Mouse (Mus musculus) adipocyte (in vitro differentiated cells): Measurements from ENCODE around the gene Mturn.

Experiments used
- DNase-seq: peaks from one replicate; pipeline ENCODE4 v3.0.0-alpha.2; 2016; ENCODE audit warnings: low spot score

Mturn gene

DNA sequence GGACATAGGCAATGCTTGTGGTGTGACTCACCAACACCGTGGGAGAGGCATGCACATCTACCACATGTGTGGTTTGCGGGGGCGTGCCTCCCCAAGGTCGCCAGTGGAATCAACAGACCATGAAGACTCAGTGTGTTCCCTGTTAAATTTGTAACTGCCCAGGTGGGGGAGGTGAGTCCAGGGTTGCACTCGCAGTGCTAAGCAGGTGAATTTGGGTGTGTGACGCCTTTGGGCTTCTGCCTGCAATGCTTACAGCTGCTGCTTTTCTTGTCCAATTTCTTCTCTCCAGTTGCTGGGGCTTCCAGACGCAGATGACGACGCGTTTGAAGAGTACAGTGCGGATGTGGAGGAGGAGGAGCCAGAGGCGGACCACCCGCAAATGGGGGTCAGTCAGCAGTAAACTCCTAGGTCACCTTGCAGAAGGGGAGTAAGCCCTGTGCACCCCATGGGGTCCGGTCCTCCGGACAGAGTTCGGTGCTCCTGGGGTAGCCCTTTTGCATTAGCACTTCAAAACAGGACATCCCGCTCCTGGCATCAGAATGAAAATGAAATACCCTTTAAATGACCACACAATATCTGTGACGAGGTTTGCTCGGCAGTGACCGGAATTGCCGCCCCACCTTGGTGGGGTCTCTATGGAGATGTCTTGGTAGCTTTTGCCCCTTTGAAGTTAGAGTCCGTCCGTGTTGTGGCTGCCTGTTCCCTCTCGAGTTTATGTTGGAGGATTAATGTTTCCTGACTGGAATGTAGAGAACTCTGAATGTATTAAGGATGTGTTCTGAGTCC lies 17.5 kb downstream of the Mturn start:
- no peak for DNase-seq

DNA sequence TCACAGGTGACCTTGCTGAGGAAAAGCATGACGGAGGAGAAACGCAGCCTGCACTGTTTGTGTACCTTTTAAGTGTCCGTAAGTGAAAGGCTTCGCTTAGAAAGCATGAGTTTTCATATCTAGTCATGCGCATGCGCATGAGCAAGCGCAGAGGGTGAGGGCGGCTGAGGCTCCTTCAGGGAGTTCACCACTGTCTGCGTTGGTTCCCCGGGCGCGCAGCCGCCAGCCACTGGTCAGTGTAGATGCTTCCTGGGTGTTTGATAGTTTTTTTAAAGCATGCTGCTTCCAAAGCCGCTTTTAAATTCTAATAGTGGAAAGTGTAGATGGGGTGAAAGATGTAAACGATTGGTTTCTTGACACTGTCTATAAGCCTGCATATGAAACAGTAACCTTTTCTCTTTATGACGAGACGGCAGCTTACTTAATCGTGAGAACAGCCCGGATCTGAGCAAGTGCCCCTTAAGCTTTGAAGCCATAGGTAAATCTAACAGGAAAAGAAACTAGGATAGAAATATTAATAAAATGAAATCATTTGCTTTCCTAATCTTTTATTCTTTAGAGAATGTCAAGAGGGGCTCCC lies 18.1 kb downstream of the Mturn start:
- DNase-seq: no peak

DNA sequence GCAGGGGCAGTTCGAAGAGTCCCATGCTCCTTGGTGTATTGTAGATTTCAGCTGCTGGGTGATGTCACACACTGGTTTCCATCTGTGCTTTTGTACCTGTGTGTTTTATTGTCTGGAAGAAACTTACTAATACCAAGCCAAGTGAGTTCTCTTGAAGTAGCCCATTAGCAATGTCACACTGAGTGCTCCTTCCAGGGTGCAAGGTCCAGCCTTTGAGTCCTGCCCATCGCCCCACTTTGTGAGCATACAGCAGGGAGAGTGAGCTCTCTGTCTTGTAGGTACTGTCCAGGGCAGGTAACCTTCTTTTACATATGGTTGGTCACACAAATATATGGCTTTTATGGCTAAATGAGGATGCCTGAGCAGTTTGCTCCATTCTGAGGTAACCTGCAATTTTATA lies 19.1 kb downstream of the Mturn start:
- DNase-seq: no peak

DNA sequence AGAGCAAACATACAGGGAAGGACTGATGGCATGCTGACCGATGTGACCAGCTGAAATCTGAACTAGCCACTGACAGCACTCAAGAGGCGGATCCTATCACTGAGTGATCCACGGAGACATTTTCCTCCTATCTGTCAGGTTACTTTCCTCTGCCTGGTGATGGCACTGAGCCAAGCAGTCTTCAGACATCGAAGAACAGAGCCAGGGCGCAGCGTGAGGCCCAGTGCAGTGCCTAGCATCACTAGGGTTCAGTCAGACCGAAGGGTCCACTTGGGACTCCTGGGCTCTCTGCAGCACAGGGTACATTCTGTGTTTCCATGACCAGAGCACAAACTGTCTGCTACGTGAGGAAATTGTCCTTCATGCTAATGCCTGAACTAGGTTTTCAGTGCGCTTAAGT lies 20.5 kb downstream of the Mturn start:
- DNase-seq: no peak

DNA sequence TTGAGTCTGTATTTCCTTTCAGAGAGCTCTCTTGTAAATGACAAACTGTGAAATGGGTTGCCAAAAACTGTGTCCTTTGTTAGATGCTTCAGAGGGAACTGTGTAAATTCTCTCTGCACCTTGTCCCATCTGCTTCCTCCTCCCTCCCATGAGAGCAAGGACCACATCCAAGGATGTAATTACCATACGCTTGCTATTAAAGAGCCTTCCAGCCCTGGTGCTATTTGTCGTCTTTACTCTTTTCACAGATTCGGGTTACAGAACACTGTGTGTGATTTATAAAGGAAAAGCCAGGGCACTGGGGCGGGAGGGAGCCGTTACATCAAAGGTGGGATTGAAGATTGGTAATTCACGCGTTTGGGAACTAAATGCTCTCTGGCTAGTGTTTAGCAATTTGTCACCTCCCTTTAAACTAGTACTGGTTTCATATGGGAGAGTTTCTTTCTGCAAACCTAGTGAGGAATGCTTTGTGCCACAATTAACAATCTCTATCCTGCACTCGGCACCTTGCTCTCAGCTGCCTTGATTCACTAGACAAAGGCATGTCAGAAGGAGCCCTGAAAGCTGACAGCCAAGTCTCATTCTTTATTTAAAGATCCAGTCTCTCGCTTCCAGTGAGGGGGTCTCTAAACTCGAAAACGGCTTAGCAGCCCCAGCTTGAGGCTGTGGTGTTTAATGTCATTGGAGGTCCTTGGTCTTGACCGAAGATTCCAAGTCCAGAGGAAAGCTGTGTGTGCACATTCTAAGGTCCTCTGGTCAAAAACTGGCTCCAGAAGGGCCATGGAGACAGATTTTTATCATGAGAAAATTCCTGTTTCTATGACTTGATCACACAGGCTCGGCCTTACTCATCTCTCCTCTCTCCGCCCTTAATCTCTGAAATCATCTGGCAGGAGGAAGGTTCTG lies 22.5 kb downstream of the Mturn start:
- no peak for DNase-seq

DNA sequence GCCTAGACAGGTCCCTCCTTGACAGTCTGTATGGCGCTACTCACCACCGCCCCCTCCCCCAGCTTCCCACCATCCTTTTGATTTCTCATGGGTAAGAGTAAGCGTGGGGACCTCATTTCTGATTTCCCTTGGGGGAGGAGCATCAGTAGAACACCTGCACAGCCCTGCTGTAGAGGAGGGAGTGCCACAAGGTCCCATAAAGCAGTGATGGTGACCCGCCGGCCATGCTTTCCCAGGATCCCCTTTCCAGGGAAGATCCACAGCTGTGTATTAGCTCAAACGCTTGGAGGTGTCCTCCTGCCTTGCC lies 23.1 kb downstream of the Mturn start:
- DNase-seq: no peak

DNA sequence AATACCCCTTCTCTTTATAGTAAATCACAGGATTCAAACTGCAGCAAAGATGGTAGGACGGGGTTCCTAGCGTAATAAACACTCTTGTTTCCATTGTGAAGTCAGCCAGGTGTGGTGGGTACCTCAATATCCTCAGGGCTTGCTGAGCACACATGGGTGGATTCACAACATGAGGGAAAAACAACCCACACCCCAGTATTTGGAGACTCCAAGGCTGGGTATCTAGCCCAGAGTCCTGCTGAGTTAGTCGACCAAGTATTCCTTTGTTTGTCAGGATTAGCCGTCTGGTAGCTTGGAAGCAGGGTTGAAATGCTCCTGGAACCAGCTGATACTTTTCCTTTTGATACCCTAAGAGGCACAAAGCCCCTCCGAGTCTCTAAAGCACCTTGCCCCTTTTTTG lies 23.4 kb downstream of the Mturn start:
- DNase-seq: no peak

DNA sequence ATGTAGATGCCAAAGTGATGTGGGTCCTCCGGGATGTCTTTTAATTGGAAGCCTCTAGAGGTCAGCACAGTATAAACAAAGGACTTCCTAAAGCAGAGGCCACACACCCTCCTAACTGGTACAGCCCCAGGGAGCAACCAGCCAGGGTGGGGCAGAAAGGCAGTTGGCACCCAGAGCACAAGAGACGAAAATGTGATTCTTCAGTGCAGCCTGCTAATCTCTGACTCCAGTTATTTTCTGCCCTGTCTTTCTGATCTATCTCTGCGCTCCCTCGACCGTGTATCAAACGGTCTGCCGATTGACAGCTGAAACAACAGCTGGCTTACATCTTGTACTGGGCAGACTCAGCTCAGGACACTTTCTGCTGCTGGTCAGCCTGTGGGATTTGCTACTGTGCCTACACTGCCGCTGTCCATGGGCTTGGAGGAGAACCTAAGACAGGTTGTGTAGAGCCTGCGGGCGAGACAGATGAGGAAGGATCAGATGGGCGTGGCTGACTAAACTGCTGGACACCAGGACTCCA lies 24.0 kb downstream of the Mturn start:
- peak; percentile 82 for DNase-seq

DNA sequence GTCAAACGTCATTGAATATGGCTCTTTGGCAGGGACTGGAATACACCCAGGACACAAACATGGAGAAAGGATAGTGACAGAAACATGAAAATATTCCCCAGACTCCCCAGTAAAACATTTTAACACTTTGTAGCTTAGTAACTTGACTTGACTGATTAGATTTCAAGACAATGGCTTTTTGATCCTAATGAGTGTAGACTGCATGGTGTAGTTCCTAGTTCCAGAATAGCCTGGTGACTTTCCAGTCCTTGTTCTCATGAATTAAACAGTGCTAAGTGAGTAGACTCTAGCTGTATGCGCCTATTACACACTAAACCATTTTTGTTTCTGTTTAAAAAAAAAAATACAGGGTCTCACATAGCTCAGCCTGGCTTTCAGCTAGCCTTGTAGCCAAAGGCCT lies 24.7 kb downstream of the Mturn start:
- no peak for DNase-seq

DNA sequence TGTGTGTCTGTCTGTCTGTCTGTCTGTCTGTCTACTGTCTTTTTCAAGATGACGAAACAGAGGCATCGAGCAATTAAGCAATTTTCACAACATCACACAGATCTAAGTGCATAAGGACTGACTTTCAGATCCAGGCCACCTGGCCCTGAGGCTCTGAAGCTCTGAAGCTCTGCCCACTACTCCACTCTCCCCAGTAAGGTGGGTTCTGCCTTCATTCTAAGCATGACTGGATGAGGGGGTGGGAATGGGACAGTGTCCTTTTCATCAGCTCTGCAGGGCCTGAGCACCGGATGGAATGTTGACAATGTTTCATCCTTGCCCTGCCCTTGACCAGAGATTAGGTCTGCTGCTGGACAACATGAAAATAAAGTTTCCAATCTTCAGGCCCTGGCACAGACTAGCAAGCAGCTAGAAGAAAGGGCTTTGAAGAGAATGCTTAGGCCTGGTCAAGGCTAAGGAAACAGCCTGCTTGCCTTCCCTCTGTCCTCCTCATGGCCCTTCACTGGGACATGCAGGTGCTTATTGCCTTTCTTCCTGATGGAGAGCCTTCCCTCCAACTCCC lies 25.3 kb downstream of the Mturn start:
- no peak for DNase-seq

DNA sequence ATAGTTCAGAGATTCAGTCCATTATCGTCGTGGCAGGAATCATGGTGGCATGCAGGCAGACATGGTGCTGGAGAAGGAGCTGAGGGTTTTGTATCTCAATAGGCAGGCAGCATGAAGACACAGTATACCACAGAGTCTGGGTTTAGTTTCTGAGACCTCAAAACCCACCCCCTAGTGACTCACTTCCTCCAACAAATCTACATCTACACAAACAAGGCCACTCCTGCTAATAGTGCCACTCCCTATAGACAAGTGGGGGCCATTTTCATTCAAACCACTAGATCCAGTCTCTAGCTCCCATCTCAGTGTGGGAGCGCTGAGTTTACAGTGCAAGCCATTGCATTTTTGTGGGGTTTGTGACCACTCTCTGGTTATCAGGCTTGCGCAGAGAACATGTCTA lies 27.2 kb downstream of the Mturn start:
- DNase-seq: no peak

DNA sequence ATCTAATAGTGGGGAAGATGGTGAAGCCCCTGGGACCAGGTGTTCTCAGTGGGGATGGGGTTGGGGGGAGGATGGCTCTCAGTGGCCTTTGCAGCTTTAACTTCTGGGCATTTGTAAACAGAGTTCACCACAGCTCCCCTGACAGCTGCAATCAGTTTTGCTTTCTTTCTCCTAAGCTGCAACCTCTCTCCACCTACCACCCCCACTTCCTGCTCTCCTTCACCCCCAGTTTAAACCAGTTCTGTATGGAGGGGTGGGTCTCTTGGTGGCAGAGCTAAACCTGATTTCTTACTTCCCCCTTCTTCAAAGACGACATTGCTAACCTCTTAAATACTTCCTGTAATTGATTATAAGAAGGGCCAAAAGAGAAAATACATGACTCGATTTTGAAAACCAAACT lies 34.3 kb downstream of the Mturn start:
- DNase-seq: no peak

DNA sequence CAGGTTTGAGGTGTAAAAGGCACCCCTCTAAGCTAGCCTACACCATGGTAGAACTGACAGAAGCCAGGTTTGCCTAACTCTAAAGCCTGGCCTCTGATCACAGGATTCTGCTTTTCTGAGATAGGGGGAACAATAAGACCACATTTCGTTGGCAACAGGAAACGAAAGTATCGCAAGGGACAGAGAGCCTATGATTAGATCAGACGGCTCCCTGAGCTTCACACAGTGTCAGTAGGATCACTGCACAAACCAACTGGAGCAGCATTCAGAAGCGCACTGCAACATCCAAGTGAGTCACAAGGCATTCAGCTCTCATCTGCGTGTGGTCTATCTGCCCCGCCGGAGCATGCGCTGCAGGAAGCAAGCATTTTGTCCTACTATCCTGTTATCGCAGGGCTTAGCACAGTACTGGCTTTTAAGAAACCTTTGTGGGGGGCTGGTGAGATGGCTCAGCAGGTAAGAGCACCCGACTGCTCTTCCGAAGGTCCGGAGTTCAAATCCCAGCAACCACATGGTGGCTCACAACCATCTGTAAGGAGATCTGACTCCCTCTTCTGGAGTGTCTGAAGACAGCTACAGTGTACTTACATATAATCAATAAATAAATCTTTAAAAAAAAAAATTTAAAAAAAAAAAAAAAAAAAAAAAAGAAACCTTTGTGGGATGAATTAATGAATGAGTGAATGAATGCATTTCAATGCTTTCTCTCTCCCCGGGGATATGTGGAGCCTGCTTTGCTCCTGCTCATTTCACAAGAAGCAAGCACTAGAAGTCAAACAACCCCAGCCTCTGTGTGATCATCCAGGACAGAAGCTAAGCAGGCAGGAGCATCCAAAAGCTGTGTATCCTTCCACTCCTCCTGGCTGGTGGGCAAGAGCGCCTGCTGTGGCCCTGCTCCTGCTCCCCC lies 37.6 kb downstream of the Mturn start:
- peak; percentile 28 for DNase-seq

DNA sequence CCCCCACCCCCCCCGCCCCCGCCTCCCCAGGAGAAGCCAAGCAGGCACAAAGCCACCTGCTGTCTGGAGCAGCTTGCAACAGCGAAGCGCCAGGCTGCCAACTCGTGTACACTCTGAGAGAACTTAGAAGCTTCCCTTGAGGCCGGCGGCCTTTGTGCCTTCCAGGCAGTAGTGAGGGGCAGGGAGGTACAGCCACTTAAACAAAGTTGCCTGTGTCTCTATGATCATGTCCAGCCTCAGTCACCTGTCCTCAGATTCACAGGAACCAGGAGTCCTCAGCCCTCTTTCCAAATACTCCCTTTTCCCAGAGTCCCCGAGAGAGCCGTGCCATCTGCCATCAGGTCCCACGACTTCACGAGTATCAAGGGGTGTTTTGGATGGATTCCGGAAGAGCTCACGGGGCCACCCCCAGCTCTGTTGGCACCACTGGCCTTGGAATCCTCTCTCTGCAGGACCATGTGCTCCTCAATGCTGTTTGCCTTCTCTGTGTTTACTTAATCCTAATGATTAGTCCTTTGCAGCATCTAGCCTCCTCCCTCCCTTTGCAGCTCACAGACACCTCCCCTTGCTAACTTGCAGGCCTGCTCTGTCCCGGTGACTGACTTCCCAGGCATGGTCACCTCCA lies 38.4 kb downstream of the Mturn start:
- DNase-seq: peak; percentile 51

DNA sequence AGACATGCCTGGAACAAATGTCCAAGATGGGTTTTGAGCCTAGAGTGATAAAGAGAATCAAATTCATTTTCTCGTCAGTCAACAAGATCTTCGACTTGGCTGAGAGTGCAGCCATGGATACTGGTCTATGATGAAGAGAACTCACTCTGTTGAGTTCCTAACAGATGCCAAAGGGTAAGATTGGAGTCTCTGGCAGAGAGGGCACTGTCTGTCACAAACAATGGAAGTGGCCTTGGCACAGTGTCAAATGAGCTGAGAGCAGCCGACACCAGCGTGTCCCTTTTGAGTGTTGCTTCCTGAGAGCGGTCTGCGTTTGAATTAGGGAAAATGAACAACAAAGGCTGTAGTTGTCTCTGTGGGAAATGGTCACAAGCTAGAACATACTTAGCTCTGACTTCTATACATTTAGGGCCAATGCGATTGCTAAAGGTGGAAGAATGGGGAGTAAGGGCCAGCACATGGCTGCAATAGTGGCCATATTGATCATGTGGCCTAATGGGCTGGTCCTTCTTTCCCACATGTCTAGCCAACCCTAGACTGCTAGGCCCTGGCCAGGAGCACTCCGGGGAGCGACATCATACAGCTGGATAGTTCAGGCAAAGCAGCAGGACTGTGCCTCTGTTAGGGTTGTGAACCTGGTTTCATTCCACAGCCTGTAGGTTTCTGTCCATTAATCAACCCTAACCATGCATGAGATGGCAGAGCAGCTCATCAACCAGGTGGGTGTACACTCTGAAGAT lies 39.3 kb downstream of the Mturn start:
- peak; percentile 37 for DNase-seq

DNA sequence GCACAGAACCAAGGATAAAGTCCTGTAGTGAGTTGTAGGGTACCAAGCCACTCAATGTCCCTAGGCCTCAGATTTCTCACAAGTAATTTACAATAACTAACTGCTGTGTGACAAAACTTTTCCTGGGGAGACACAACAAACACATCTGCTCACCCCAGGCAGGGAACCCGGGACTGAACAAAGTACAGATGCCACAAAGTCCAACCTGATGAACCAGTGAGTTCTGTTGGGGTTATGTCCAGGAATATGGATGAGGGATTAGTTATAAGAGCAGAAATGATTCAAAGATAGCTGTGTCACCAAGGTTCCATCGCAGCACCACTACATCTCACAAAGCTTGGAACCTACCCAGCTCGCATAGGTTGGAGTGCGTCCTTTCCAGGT lies 39.8 kb downstream of the Mturn start:
- no peak for DNase-seq

DNA sequence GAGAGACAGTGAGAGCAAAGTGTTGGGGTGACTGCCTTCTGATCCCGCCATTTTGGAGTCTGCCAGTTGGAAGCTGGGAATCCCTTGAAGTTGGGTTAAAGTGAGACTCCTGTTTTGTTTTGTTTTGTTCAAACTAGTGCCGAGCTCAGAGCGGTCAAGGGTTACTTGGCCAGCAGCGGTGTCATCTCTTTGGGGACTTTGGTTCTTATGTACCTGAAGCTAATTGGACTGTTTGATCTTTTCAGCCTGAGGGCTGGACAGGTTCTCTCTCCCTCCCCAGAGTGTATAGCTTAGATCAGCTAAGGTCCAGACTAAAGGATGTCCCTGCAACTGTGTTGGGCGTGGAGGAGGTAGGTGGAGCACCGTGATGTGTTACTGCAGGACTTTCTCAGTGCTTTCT lies 44.9 kb downstream of the Mturn start:
- DNase-seq: no peak

DNA sequence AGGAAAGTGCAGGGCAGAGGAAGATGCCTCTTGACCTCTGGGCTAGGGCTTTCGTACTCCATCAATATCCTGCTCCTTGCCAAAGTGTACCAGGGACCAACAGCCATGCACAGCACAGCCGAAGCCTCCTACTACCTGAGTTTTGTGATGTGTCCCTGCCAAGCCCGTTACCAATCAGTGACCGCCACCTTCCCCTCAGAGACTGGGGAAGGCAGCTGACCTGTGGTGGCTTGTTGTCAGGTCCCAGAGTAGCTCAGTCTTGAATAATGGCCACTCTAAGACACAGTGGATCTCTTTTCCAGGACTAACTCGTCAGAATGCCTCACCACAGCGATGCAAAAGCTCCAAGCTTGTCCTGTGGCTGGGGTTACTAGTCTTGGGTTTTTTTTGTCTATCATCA lies 45.4 kb downstream of the Mturn start:
- no peak for DNase-seq

DNA sequence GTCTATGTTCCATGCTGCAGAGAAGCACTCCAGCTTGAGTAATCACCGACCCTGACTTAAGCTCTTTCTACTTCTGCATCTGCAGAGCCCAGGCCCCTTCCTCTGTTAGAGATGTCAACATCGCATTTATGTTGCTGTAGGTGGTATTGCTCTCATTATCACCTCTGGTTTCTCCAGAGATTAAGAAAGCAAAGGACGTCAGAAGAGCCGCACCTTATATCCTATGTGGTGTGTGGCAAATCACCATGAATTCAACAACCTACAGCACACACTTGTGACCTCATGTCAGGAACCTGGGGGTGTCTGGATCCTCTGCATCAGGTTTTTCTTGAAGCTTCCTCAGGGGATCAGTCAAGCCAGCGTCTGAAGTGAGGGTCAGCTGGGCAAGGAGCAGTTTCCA lies 46.0 kb downstream of the Mturn start:
- no peak for DNase-seq

DNA sequence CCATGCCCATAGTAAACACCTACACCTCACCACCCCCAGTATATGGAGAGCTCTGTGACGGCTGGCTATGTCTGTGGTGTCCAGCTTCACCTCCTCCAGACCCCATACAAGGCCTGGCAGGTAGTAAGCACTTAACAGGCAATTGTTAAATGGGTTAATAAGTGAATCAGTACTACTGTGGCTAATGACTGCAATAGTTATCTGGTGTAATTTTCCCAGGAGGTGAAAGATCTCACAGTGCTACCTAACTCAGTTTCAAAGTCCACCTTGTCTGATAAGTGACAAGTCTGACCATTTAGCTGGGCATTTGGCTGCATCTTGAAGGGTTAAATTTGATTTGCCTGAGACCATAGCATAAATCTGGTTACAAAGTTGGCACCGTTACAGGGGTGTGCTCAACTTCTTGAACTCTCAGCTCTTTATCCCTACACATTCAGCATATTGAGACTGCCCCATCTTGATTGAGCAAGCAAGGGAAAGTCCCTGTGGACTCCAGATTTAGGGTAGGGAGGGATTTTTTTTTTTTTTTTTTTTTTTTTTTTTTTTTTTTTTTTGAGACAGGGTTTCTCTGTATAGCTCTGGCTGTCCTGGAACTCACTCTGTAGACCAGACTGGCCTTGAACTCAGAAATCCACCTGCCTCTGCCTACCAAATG lies 48.2 kb downstream of the Mturn start:
- DNase-seq: peak; percentile 38
